Mouse (Mus musculus) neural tube, embryonic 14.5 days (tissue): ENCODE measurements around the gene Sema6d. TPM values are rescaled to one million over a fixed set of nuclear protein-coding genes. Genes with fewer than 3 reads are reported as not detected.

ENCODE experiments used
- ATAC-seq: fragments of 200-750 bp; cut with Nextera tagmentation; 2 replicates; pipeline ENCODE4 v1.8.0; 2017; ENCODE audit warnings: low read depth, mild to moderate bottlenecking, moderate TSS enrichment, moderate library complexity
- H3K27ac ChIP-seq: fragments of 300-500 bp; sonication (generic); 2 replicates; pipeline ENCODE4 v1.5.1; 2014; ENCODE audit warnings: low read depth, mild to moderate bottlenecking, control low read depth, low read length, moderate library complexity, mixed read lengths
- H3K27me3 ChIP-seq: fragments of 300-500 bp; sonication (generic); 2 replicates; pipeline ENCODE4 v1.6.1; 2014; ENCODE audit warnings: low read length; ENCODE audit not compliant: control insufficient read depth, insufficient read depth
- H3K36me3 ChIP-seq: fragments of 300-500 bp; sonication (generic); 2 replicates; pipeline ENCODE4 v1.6.1; 2014; ENCODE audit warnings: low read length, mixed read lengths; ENCODE audit not compliant: control insufficient read depth, insufficient read depth
- H3K4me1 ChIP-seq: fragments of 300-500 bp; sonication (generic); 2 replicates; pipeline ENCODE4 v1.6.1; 2014; ENCODE audit warnings: low read length; ENCODE audit not compliant: control insufficient read depth, insufficient read depth
- H3K4me2 ChIP-seq: fragments of 300-500 bp; sonication (generic); 2 replicates; pipeline ENCODE4 v1.6.1; 2014; ENCODE audit warnings: mild to moderate bottlenecking, low read depth, low read length, control low read depth
- H3K4me3 ChIP-seq: fragments of 300-500 bp; sonication (generic); 2 replicates; pipeline ENCODE4 v1.5.1; 2014; ENCODE audit warnings: low read depth, low read length, control low read depth, mixed read lengths
- H3K9ac ChIP-seq: fragments of 300-500 bp; sonication (generic); replicated peaks from 2 replicates; pipeline ENCODE4 v1.6.1; 2014; ENCODE audit warnings: low read depth, mild to moderate bottlenecking, control low read depth, low read length, mixed read lengths
- H3K9me3 ChIP-seq: fragments of 300-500 bp; sonication (generic); 2 replicates; pipeline ENCODE4 v1.6.1; 2016; ENCODE audit warnings: low read length; ENCODE audit not compliant: control insufficient read depth
- WGBS: fragments of 180-500 bp; shearing (Covaris S2); extraction: QIAGEN DNeasy Blood & Tissue Kit; methylation state at CpG from one replicate; pipeline ENCODE4 v1.1.7; 2014; 5-methylcytosine and 5-hydroxymethylcytosine counted together
- polyA plus RNA-seq: library from polyadenylated mRNA; unstranded; fragments of >200 nt; fragmentation: Nextera tagmentation; extraction: Ambion mirVana; gene quantifications from 2 replicates; pipeline ENCODE4 v1.2.1, GENCODE M21; 2014

Gene Sema6d
- polyA plus RNA-seq, 1 experiment from 2014 or later = 75.5 TPM

DNA sequence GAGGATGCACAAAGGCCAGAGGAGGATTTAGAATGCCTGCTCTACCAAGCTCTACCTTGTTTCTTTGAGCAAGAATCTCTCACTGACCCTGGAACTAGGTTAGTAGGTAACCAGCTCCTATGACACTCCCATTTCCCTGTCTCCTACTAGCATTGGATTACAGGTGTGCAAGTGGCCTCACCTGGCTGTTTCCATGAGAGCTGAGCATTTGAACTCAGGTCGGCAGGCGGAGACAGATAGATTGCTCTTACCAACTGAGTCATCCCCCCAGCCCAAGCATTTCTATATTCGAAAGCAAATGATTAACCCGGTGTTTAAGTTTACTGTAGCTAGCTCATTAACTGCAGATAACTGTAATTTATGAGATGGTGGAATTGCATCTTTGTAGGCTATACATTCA, 503.0 kb downstream of the Sema6d start:
- Histone ChIP-seq H3K27ac (no peak overlapping the region), H3K27me3 (no peaks in the 10 kb centered on the region), H3K4me1 (no peaks in the 10 kb centered on the region), H3K4me2 (no peak overlapping the region), H3K9ac (no peak overlapping the region), H3K36me3 (no peaks in the 10 kb centered on the region), H3K9me3 (no peaks in the 10 kb centered on the region), H3K4me3 (no peak overlapping the region)
- no peak for ATAC-seq
- 84% methylated on average over 4 of the region's 4 CpGs for WGBS

DNA sequence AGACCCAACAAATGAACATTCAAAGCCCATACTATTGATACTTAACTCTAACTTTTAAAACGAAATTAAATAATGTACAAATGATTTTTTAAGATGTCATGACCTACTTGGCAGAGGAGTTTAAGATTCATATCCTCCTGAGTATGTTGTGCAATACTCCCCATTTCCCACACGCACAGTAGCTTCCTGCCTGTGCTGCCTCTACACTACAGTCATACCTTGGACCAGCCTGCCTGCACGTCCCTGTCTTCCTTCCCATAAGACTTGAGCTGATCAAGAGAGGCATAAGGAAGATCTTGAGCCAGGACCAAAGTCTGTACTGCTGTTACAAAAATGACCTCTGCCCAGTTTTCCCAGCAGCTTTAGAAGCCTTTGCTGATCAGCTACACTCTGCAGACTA, 509.2 kb downstream of the Sema6d start:
- WGBS = 79% methylated on average over 3 of the region's 3 CpGs
- Histone ChIP-seq H3K4me2 (no peak overlapping the region), H3K4me1 (peaks cover 3% of the 10 kb centered on the region; the same call in 1 of the 2 replicates), H3K27ac (no peak overlapping the region), H3K27me3 (no peaks in the 10 kb centered on the region), H3K9ac (no peak overlapping the region), H3K9me3 (no peaks in the 10 kb centered on the region), H3K4me3 (no peak overlapping the region), H3K36me3 (no peaks in the 10 kb centered on the region)
- no peak for ATAC-seq

DNA sequence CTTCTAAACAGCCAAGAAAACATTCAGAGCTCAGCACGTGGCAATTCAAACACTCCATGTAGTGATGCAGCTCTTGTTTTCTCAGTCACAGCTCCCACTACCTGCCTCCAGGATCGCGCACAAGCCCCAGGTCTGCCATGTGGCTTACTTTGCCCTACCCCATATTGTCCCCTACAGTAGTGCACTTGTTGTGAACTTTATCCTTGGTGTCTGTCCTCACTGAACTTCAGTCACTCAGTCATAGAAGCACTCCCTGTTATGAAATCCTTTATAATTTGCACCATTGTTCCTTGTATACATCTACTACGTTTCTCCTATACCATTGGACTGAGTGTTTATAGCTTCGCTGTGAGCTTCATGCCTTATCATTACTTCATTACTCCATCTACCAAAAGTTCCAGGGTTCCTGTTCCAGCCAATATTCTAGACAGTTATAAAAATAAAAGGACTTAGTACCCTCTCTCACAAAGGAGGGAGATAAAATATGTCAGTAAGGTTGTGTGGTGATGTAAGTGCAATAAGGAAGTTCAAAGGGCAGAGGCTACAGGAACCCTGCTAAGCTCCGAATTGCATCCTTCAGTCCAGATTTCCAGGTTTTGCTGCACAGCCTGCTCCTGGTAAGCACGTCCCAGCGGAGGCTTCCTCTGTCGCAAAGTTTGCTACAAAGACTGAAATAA, 512.1 kb downstream of the Sema6d start:
- no peak for ATAC-seq
- no peaks in the 10 kb centered on the region for H3K36me3 ChIP-seq
- no peak overlapping the region for H3K4me3 ChIP-seq
- H3K4me1 ChIP-seq = peaks cover 3% of the 10 kb centered on the region; the same call in 1 of the 2 replicates
- H3K27me3 ChIP-seq = no peaks in the 10 kb centered on the region
- H3K9ac ChIP-seq = no peak overlapping the region
- H3K4me2 ChIP-seq = no peak overlapping the region
- WGBS = 80% methylated on average over 9 of the region's 9 CpGs
- H3K27ac ChIP-seq = no peak overlapping the region
- no peaks in the 10 kb centered on the region for H3K9me3 ChIP-seq

DNA sequence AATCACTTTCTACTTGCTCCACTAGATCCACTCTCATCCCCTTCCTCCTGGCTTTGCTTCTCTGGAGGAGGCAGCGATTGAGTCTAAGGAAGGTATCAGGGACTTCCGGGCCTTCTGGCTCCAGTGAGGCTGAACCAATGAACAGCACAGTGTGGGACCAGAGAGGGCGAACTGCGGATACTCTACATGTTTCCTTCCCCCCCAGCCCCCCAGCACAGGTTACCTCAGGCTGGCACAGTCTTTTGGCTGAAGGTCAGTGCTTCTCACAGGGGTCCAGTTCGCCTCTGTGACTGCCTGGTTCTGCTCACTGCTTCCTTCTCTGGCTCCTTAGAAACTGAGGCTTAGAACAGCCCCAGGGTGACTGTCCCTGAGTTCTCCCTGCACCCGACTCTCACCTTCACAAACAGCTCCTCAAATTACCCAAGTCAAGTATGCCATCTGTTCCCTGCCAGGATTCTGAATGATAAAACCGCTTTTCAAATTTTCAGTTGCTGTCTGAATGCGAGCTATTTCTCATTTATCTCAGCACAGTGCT, 512.7 kb downstream of the Sema6d start:
- ATAC-seq = no peak
- H3K9me3 ChIP-seq = no peaks in the 10 kb centered on the region
- no peaks in the 10 kb centered on the region for H3K36me3 ChIP-seq
- no peak overlapping the region for H3K27ac ChIP-seq
- no peaks in the 10 kb centered on the region for H3K27me3 ChIP-seq
- no peak overlapping the region for H3K4me2 ChIP-seq
- no peak overlapping the region for H3K9ac ChIP-seq
- 60% methylated on average over 8 of the region's 8 CpGs for WGBS
- H3K4me1 ChIP-seq = peaks cover 3% of the 10 kb centered on the region; the same call in 1 of the 2 replicates
- no peak overlapping the region for H3K4me3 ChIP-seq

DNA sequence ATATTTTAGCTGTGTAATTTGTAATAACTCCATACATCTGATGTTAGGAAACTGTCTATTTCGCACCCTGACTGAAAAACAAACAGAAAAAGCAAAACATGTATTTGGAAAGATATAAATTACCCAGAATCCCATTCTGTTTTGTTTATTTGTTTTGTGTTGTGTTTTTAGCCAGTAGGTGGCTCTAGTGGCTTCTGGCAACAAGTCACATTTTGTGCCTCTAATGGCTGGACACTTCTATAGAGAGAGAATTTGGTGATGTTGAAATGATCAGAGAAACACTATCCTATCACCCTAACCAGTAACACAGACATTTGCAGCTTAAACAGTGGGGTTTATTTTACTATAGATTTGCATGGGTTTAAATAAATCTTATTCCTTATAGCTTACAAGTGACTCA, 515.6 kb downstream of the Sema6d start:
- Histone ChIP-seq H3K9me3 (no peaks in the 10 kb centered on the region), H3K9ac (no peak overlapping the region), H3K27me3 (no peaks in the 10 kb centered on the region), H3K36me3 (no peaks in the 10 kb centered on the region), H3K4me2 (no peak overlapping the region), H3K4me1 (peaks cover 9% of the 10 kb centered on the region; the same call in 1 of the 2 replicates), H3K27ac (no peak overlapping the region), H3K4me3 (no peak overlapping the region)
- 72% methylated on average over 1 of the region's 1 CpGs for WGBS
- ATAC-seq = no peak

DNA sequence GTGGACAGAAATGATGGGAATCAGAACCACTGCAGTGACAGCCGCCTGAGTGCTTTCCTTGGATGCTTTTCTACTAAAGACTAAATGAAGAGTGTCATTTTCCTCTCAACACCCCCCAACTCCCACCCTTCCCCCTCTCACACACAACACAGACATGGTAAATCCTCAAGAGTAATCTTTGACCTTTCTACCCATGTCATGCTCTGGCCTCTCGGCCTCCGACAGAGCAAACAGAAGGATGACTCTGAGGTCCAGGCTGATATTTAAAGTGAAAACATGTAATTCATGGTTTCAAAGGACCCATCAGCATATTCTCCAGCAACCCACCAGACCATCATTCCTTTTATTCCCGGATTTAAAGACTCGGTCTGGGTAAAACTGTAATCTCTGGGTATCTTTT, 518.2 kb downstream of the Sema6d start:
- WGBS = 71% methylated on average over 5 of the region's 5 CpGs
- Histone ChIP-seq H3K4me1 (peaks cover 11% of the 10 kb centered on the region; the same call in 1 of the 2 replicates), H3K9ac (no peak overlapping the region), H3K4me3 (no peak overlapping the region), H3K4me2 (no peak overlapping the region), H3K27me3 (no peaks in the 10 kb centered on the region), H3K9me3 (no peaks in the 10 kb centered on the region), H3K27ac (no peak overlapping the region), H3K36me3 (no peaks in the 10 kb centered on the region)
- no peak for ATAC-seq

DNA sequence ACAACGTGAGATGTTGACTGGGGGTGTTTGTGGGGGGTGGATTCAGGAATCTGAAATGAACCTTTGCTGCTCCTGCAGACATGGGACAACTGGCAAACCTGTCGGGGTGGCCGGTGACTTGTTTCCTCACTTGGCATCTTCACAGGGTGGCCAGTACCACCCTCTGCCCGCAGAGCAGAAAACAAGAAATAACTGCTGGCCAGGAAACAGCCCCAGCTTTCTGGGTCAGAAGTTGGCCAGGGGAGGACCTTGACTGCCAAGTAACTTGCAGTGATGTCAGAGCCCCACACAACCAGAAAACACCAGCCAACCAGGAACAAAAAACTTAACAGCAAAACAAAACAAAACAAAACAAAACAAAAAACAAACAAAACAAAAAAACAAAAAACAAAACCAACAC, 518.8 kb downstream of the Sema6d start:
- H3K4me3 ChIP-seq = no peak overlapping the region
- WGBS = 77% methylated on average over 4 of the region's 4 CpGs

DNA sequence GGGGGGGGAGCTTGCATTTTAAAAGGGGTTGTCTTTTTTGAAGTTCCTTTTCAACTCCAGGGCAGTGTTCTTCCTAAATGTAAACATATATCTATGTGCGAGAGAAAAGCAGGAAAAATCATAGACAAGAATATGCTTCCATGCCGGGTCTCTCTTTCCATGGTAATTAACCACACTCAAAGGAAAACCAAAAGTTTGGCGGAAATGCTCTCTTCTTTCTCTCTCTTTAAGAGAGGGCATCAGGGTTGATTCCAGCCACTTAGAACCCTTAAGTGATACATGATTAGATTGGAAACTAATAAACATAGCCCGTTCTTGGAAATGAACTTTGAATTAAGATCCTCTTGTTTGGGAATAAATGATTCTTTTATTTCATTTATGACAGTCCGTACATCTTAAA, 519.2 kb downstream of the Sema6d start:
- H3K27ac ChIP-seq = no peak overlapping the region

More for the DNA sequence above, 518.8 kb downstream of the Sema6d start:
- H3K27me3 ChIP-seq = no peaks in the 10 kb centered on the region
- H3K27ac ChIP-seq = no peak overlapping the region
- no peak for ATAC-seq
- peak overlapping the region; percentile 78; the same call in 1 of the 2 replicates for H3K4me2 ChIP-seq
- no peaks in the 10 kb centered on the region for H3K9me3 ChIP-seq
- no peaks in the 10 kb centered on the region for H3K36me3 ChIP-seq
- peaks cover 11% of the 10 kb centered on the region; the same call in 1 of the 2 replicates for H3K4me1 ChIP-seq
- no peak overlapping the region for H3K9ac ChIP-seq

More for the DNA sequence above, 519.2 kb downstream of the Sema6d start:
- H3K4me2 ChIP-seq = peak overlapping the region; percentile 78
- H3K4me1 ChIP-seq = peaks cover 11% of the 10 kb centered on the region; the same call in 1 of the 2 replicates
- no peaks in the 10 kb centered on the region for H3K27me3 ChIP-seq
- whole genome bisulfite sequencing = 21% methylated on average over 5 of the region's 5 CpGs
- H3K9ac ChIP-seq = peak overlapping the region; percentile 90; the same call in 1 of the 2 replicates
- no peaks in the 10 kb centered on the region for H3K36me3 ChIP-seq
- H3K4me3 ChIP-seq = peak overlapping the region; percentile 79
- no peaks in the 10 kb centered on the region for H3K9me3 ChIP-seq
- no peak for ATAC-seq
